Mouse (Mus musculus) hindbrain, embryonic 15.5 days (tissue): ENCODE results near the gene Gm20809. TPM values are rescaled to one million over a fixed set of nuclear protein-coding genes. Genes with fewer than 3 reads are reported as not detected.
"Not testable (repeated sequence)": the region's sequence is repeated elsewhere in the genome, so short reads cannot be mapped to it uniquely, and the experiment has no call there.

ENCODE experiments used
- ATAC-seq: fragments of 200-750 bp; cut with Nextera tagmentation; 2 replicates; pipeline ENCODE4 v1.8.0; 2017; ENCODE audit warnings: low read depth, moderate number of reproducible peaks, moderate TSS enrichment; ENCODE audit not compliant: low FRiP score
- H3K27ac ChIP-seq: fragments of 300-500 bp; sonication (generic); replicated peaks from 2 replicates; pipeline ENCODE4 v1.5.1; 2015; ENCODE audit warnings: mild to moderate bottlenecking, inconsistent platforms
- H3K27me3 ChIP-seq: fragments of 300-500 bp; sonication (generic); 2 replicates; pipeline ENCODE4 v1.6.1; 2015; ENCODE audit warnings: control low read depth, inconsistent platforms
- H3K36me3 ChIP-seq: fragments of 300-500 bp; sonication (generic); 2 replicates; pipeline ENCODE4 v1.6.1; 2015; ENCODE audit warnings: control low read depth, inconsistent platforms
- H3K4me1 ChIP-seq: fragments of 300-500 bp; sonication (generic); replicated peaks from 2 replicates; pipeline ENCODE4 v1.6.1; 2015; ENCODE audit warnings: control low read depth, inconsistent platforms
- H3K4me2 ChIP-seq: fragments of 300-500 bp; sonication (generic); 2 replicates; pipeline ENCODE4 v1.6.1; 2015; ENCODE audit warnings: moderate library complexity, mild to moderate bottlenecking, inconsistent platforms
- H3K4me3 ChIP-seq: fragments of 300-500 bp; sonication (generic); 2 replicates; pipeline ENCODE4 v1.5.1; 2015; ENCODE audit warnings: mild to moderate bottlenecking, inconsistent platforms
- H3K9ac ChIP-seq: fragments of 300-500 bp; sonication (generic); 2 replicates; pipeline ENCODE4 v1.6.1; 2015; ENCODE audit warnings: inconsistent platforms
- H3K9me3 ChIP-seq: fragments of 300-500 bp; sonication (generic); 2 replicates; pipeline ENCODE4 v1.6.1; 2016; ENCODE audit warnings: control low read depth, inconsistent platforms
- WGBS: fragments of 180-500 bp; shearing (Covaris S2); methylation state at CpG from one replicate; pipeline ENCODE4 v1.1.7; 2015; 5-methylcytosine and 5-hydroxymethylcytosine counted together
- polyA plus RNA-seq: library from polyadenylated mRNA; unstranded; fragments of >200 nt; fragmentation: Nextera tagmentation; extraction: Ambion mirVana; gene quantifications from 2 replicates; pipeline ENCODE4 v1.2.1, GENCODE M21; 2015

Gm20809 gene
- not detected in 2 replicates for polyA plus RNA-seq

DNA sequence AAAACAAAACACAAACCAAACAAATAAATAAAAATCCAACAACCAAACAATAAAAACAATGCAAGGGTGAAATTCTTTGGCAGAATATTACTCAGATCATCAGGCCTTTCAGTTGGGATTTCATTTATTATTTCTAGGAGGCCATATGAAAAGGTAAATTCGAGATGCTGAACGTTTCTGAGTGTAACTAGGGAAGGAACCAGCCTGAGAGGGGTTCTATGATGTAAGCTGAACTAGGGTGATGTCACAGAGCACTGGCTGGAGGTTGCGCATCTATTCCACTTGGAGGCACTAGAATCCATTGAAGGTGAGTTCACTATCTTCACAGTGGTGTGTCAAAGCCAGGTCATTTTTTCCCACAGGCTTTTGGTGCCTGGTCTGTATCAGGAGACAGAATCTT lies at the start of gene Gm20809:
Gene Gm20809 (plus strand): TSS at position 301 of the 400 bp plus-strand sequence.
- WGBS, result no CpG with 5 or more reads among the region's 3 CpGs
- not testable (repeated sequence) for H3K36me3 ChIP-seq, H3K4me3 ChIP-seq, H3K9ac ChIP-seq, H3K4me2 ChIP-seq, H3K27me3 ChIP-seq, H3K9me3 ChIP-seq, H3K27ac ChIP-seq, ATAC-seq, H3K4me1 ChIP-seq
